Mouse (Mus musculus) liver, embryonic 13.5 days (tissue): ENCODE results near the gene Gm29797. TPM values are rescaled to one million over a fixed set of nuclear protein-coding genes. Genes with fewer than 3 reads are reported as not detected.

Source experiments
- ATAC-seq: fragments of 200-750 bp; cut with Nextera tagmentation; 2 replicates; pipeline ENCODE4 v1.8.0; 2017; ENCODE audit warnings: low read depth, mild to moderate bottlenecking, moderate number of reproducible peaks, moderate library complexity
- DNase-seq: peaks from one replicate; pipeline ENCODE4 v3.0.0; 2022
- H3K27ac ChIP-seq: fragments of 300-500 bp; sonication (generic); 2 replicates; pipeline ENCODE4 v1.5.1; 2015; ENCODE audit warnings: moderate library complexity, mild to moderate bottlenecking, inconsistent platforms
- H3K27me3 ChIP-seq: fragments of 300-500 bp; sonication (generic); 2 replicates; pipeline ENCODE4 v1.6.1; 2015; ENCODE audit warnings: mild to moderate bottlenecking, inconsistent platforms
- H3K36me3 ChIP-seq: fragments of 300-500 bp; sonication (generic); 2 replicates; pipeline ENCODE4 v1.6.1; 2015; ENCODE audit warnings: mild to moderate bottlenecking, inconsistent platforms
- H3K4me1 ChIP-seq: fragments of 300-500 bp; sonication (generic); replicated peaks from 2 replicates; pipeline ENCODE4 v1.6.1; 2015; ENCODE audit warnings: inconsistent platforms
- H3K4me2 ChIP-seq: fragments of 300-500 bp; sonication (generic); 2 replicates; pipeline ENCODE4 v1.6.1; 2015; ENCODE audit warnings: inconsistent platforms, mild to moderate bottlenecking, moderate library complexity
- H3K4me3 ChIP-seq: fragments of 300-500 bp; sonication (generic); replicated peaks from 2 replicates; pipeline ENCODE4 v1.5.1; 2015; ENCODE audit warnings: mild to moderate bottlenecking, inconsistent platforms
- H3K9ac ChIP-seq: fragments of 300-500 bp; sonication (generic); 2 replicates; pipeline ENCODE4 v1.6.1; 2015; ENCODE audit warnings: mild to moderate bottlenecking, inconsistent platforms
- H3K9me3 ChIP-seq: fragments of 300-500 bp; sonication (generic); replicated peaks from 2 replicates; pipeline ENCODE4 v1.6.1; 2016; ENCODE audit warnings: inconsistent platforms
- WGBS: fragments of 180-500 bp; shearing (Covaris S2); methylation state at CpG from one replicate; pipeline ENCODE4 v1.1.7; 2015; ENCODE audit not compliant: insufficient replicate concordance; 5-methylcytosine and 5-hydroxymethylcytosine counted together
- polyA plus RNA-seq: library from polyadenylated mRNA; unstranded; fragments of >200 nt; fragmentation: Nextera tagmentation; extraction: Ambion mirVana; gene quantifications from 2 replicates; pipeline ENCODE4 v1.2.1, GENCODE M21; 2015

Gene Gm29797
- polyA plus RNA-seq, 1 experiment from 2014 or later = not detected

DNA sequence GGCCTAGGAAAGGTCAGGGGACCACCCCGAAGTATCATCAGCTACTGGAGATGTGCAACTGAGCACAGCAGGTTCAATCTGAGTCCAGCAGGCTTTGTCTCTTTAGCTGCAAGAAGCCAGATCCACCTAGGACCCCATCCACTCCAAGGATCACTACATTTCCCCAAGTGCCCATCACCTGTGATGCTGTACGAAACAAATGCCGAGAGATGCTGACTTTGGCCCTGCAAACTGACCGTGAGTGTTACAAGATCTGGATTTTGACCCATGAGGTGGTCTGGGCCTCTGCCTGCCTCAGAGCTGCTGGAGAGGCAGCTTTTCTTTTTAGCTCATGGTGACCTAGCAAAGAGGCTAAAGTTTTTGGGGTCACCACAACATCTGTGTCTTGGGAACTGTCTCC is 28.9 kb downstream of the Gm29797 start:
- DNase-seq (no peak), ATAC-seq (no peak)
- WGBS = 72% methylated on average over 4 of the region's 4 CpGs
- Histone ChIP-seq H3K27ac (no peak overlapping the region), H3K4me3 (no peak overlapping the region), H3K9ac (no peak overlapping the region), H3K27me3 (peaks cover 7% of the 10 kb centered on the region; the same call in 1 of the 2 replicates), H3K4me1 (peaks cover 17% of the 10 kb centered on the region), H3K36me3 (peaks cover 14% of the 10 kb centered on the region), H3K4me2 (no peak overlapping the region), H3K9me3 (no peaks in the 10 kb centered on the region)

- Histone ChIP-seq H3K4me2 (no peak overlapping the region), H3K36me3 (peaks cover 14% of the 10 kb centered on the region), H3K27ac (no peak overlapping the region), H3K9me3 (no peaks in the 10 kb centered on the region), H3K9ac (no peak overlapping the region), H3K27me3 (peaks cover 1% of the 10 kb centered on the region; the same call in 1 of the 2 replicates), H3K4me1 (peaks cover 18% of the 10 kb centered on the region), H3K4me3 (no peak overlapping the region)
- no peak for ATAC-seq
- WGBS = 70% methylated on average over 8 of the region's 8 CpGs
- DNase-seq = no peak
Observed at GRCm38 (mm10) chr2:181687586-181687985, 30.8 kb downstream of the Gm29797 start.

DNA sequence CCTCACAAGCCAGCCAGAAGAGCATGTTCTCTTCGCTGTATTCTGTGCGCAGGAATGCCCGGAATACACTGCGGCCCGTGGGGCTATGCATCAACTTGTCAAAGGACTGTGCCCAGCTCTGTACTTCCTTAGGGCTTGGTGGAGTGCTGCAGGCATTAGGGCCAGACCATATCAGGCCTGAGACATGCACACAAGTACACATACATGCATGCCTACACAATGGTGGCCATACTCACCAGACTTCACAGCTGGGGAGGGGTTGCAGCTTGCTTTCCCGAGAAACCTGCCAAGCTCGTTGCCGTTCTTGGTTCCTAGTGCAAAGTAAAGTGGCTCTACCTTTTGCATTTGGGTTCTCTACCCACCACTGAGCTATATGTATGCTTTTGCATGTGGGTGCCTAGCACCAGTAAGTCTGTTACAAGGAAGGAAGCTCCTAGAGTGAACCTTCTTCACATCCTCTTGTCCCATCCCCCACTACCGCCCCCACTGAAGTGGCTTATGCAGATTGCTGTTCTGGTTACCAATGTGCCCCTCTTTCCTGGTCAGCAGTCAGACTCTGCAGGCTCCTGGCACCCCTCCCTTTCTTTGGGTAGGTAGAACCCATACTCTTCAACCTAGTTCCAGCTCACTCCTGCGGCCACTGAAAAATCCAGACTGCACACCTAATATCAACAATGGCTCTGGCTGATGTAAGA is 32.8 kb downstream of the Gm29797 start:
- H3K4me1 ChIP-seq = peaks cover 30% of the 10 kb centered on the region
- H3K27ac ChIP-seq = no peak overlapping the region
- ATAC-seq = no peak
- H3K4me3 ChIP-seq = no peak overlapping the region
- no peak for DNase-seq
- 74% methylated on average over 10 of the region's 10 CpGs for WGBS
- no peak overlapping the region for H3K9ac ChIP-seq
- no peak overlapping the region for H3K4me2 ChIP-seq
- H3K36me3 ChIP-seq = peaks cover 14% of the 10 kb centered on the region
- no peaks in the 10 kb centered on the region for H3K9me3 ChIP-seq
- H3K27me3 ChIP-seq = peaks cover 17% of the 10 kb centered on the region

- 0 out of 2 replicates have a peak overlapping the region, but pooled peaks have one; percentile 13 for H3K9ac ChIP-seq
- H3K27me3 ChIP-seq = peaks cover 30% of the 10 kb centered on the region
- peak overlapping the region; percentile 78 for H3K4me2 ChIP-seq
- DNase-seq (no peak), ATAC-seq (no peak)
- 60% methylated on average over 6 of the region's 6 CpGs for WGBS
- H3K27ac ChIP-seq = no peak overlapping the region
- peaks cover 14% of the 10 kb centered on the region for H3K36me3 ChIP-seq
- H3K9me3 ChIP-seq = no peaks in the 10 kb centered on the region
- H3K4me3 ChIP-seq = peak overlapping the region; percentile 28
- H3K4me1 ChIP-seq = peaks cover 30% of the 10 kb centered on the region
Observed at GRCm38 (mm10) chr2:181691083-181691482, 34.2 kb downstream of the Gm29797 start.

DNA sequence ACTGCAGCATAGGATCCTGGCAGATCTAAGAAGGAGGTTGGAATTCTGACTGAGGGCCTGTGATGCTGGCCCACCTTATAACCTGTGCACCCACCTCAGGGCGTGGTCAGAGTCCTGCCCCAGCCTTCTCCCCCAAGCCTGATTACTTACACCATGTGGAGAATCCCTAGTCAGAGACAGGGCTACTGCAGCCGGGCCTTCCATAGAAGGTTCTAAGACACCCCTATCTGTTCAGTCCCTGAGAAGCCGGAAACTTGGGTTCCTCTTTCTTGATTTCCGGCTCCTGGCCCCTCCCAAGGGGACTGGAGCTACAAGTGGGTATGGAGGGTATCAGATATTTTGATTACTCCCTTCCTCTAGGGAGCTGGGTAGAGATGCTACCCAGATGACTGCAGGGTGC is 34.7 kb downstream of the Gm29797 start:
- Histone ChIP-seq H3K27ac (no peak overlapping the region), H3K9me3 (no peaks in the 10 kb centered on the region), H3K27me3 (peaks cover 30% of the 10 kb centered on the region), H3K4me1 (peaks cover 30% of the 10 kb centered on the region), H3K9ac (peak overlapping the region; percentile 13; the same call in 1 of the 2 replicates), H3K4me3 (peak overlapping the region; percentile 28), H3K4me2 (peak overlapping the region; percentile 78), H3K36me3 (peaks cover 13% of the 10 kb centered on the region)
- DNase-seq = no peak
- ATAC-seq = no peak
- WGBS = 37% methylated on average over 4 of the region's 4 CpGs

GRCm38 (mm10) chr2:181692304-181692703 is 35.5 kb downstream of the Gm29797 start:
- ATAC-seq (no peak), DNase-seq (no peak)
- peak overlapping the region; percentile 61 for H3K4me3 ChIP-seq
- no peak overlapping the region for H3K27ac ChIP-seq
- no peaks in the 10 kb centered on the region for H3K9me3 ChIP-seq
- WGBS = 64% methylated on average over 3 of the region's 3 CpGs
- H3K4me2 ChIP-seq = peak overlapping the region; percentile 78
- peaks cover 30% of the 10 kb centered on the region for H3K4me1 ChIP-seq
- peaks cover 30% of the 10 kb centered on the region for H3K27me3 ChIP-seq
- H3K36me3 ChIP-seq = peaks cover 8% of the 10 kb centered on the region
- H3K9ac ChIP-seq = 0 out of 2 replicates have a peak overlapping the region, but pooled peaks have one; percentile 62

DNA sequence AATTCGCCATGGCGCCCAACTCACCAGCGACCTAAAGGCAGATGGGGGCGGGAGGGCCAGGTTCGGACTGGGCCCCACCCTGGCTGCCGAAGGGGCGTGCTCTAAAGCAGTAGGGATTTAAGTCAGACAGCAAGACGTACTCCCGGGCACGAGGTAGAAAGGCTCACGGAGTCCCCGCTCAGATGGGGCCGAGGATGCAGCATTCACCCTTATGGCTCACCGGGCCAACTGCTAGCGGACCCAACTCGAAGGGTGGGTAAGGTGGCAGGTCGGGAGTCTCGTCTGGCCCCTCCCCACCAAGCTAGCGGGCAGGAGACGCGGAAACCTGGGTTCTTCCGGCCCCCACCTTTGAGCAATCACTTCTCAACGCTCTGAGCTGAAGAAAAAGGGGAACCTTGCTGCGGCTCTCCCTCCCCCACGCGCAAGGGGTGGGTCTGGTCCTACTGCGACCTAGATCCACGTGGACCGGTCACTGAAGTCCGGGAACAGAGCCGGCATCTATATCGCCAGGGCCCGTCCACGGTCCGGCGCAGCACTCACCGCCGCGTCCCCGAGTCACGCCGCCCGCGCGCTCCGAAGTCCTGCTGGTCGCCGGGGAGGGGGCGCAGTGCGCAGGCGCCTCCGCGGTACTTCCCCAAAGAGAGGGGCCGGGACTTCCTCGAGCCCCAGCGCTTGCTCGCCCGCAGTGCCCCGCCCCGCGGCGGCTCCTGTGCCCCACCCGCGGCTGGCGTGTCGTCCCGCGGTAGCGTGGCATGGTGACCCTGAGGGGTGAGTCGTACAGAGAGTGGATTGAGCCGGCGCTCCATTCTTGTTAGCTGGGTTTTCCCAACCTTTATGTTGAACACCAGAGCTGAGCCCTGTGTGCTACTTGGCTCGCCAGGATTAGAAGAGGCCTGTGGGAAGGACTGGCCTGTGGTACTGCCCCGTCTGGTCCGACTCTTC is 36.8 kb downstream of the Gm29797 start, which contains the start of gene Rgs19:
TSS of gene Rgs19 (minus strand) at position 639 of the 942 bp plus-strand sequence.
- peak; percentile 51 for DNase-seq
- Histone ChIP-seq H3K4me2 (peak within 1 kb of the TSS; percentile 78), H3K4me1 (peaks cover 30% of the 10 kb centered on the region), H3K9ac (peak within 1 kb of the TSS; percentile 62), H3K27me3 (peaks cover 30% of the 10 kb centered on the region), H3K4me3 (peak within 1 kb of the TSS; percentile 61), H3K27ac (peak within 1 kb of the TSS; percentile 34; the same call in 1 of the 2 replicates), H3K9me3 (no peaks in the 10 kb centered on the region), H3K36me3 (peaks cover 8% of the 10 kb centered on the region)
- ATAC-seq = peak; percentile 63
- WGBS = under 1% methylated on average over 75 of the region's 75 CpGs

DNA sequence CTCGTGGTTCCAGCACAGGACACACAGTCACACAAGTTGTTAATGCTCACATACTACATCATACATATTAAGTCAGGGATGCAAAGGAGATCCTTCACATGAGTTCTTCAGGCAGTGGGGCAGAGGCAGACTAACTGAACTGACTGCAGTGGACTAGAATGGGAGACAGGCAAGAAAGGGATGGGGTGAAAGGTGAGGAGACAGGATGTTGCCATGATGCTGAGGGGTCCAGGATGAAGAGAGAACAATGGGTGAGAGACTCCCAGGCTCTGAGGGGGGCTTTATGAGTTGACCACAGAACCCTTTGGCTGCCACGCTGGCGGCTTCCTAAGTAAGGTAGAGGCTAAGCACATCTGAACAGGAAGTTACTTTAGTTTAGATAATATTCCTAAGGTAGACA is 37.7 kb downstream of the Gm29797 start:
- Histone ChIP-seq H3K4me1 (peaks cover 30% of the 10 kb centered on the region), H3K4me2 (peak overlapping the region; percentile 78), H3K9me3 (no peaks in the 10 kb centered on the region), H3K27me3 (peaks cover 30% of the 10 kb centered on the region), H3K36me3 (peaks cover under 1% of the 10 kb centered on the region; the same call in 1 of the 2 replicates), H3K27ac (no peak overlapping the region), H3K4me3 (no peak overlapping the region), H3K9ac (no peak overlapping the region)
- WGBS = 56% methylated on average over 3 of the region's 3 CpGs
- no peak for DNase-seq
- ATAC-seq = no peak

GRCm38 (mm10) chr2:181695776-181696175 is 38.9 kb downstream of the Gm29797 start:
- H3K9me3 ChIP-seq = no peaks in the 10 kb centered on the region
- no peak for ATAC-seq
- no peak overlapping the region for H3K4me2 ChIP-seq
- no peaks in the 10 kb centered on the region for H3K36me3 ChIP-seq
- no peak overlapping the region for H3K9ac ChIP-seq
- peaks cover 30% of the 10 kb centered on the region for H3K27me3 ChIP-seq
- DNase-seq = no peak
- H3K27ac ChIP-seq = no peak overlapping the region
- peaks cover 30% of the 10 kb centered on the region for H3K4me1 ChIP-seq
- no peak overlapping the region for H3K4me3 ChIP-seq
- 57% methylated on average over 1 of the region's 1 CpGs for whole genome bisulfite sequencing

- Histone ChIP-seq H3K36me3 (no peaks in the 10 kb centered on the region), H3K27me3 (peaks cover 30% of the 10 kb centered on the region), H3K27ac (no peak overlapping the region), H3K9me3 (no peaks in the 10 kb centered on the region), H3K4me2 (no peak overlapping the region), H3K4me1 (peaks cover 19% of the 10 kb centered on the region), H3K4me3 (no peak overlapping the region), H3K9ac (no peak overlapping the region)
- DNase-seq (no peak), ATAC-seq (no peak)
- 74% methylated on average over 33 of the region's 33 CpGs for WGBS
Observed at GRCm38 (mm10) chr2:181696801-181697420, 40.1 kb downstream of the Gm29797 start.

GRCm38 (mm10) chr2:181698241-181698640 is 41.4 kb downstream of the Gm29797 start, which contains the start of gene Lkaaear1:
Gene Lkaaear1 (minus strand): TSS chr2:181698442.
- no peak for DNase-seq
- no peak for ATAC-seq
- Histone ChIP-seq H3K36me3 (no peaks in the 10 kb centered on the region), H3K9me3 (no peaks in the 10 kb centered on the region), H3K9ac (no peak within 1 kb of the TSS), H3K27ac (no peak within 1 kb of the TSS), H3K4me1 (peaks cover 5% of the 10 kb centered on the region), H3K27me3 (peaks cover 24% of the 10 kb centered on the region), H3K4me3 (no peak within 1 kb of the TSS), H3K4me2 (no peak within 1 kb of the TSS)
- 46% methylated on average over 5 of the region's 5 CpGs for WGBS
